Mouse (Mus musculus) urinary bladder, postnatal 14 days (tissue): ENCODE data around the gene Alyref.

Source experiments
- DNase-seq: peaks from one replicate; pipeline ENCODE4 v3.0.0; 2021; ENCODE audit warnings: low spot score

Gene Alyref

DNA sequence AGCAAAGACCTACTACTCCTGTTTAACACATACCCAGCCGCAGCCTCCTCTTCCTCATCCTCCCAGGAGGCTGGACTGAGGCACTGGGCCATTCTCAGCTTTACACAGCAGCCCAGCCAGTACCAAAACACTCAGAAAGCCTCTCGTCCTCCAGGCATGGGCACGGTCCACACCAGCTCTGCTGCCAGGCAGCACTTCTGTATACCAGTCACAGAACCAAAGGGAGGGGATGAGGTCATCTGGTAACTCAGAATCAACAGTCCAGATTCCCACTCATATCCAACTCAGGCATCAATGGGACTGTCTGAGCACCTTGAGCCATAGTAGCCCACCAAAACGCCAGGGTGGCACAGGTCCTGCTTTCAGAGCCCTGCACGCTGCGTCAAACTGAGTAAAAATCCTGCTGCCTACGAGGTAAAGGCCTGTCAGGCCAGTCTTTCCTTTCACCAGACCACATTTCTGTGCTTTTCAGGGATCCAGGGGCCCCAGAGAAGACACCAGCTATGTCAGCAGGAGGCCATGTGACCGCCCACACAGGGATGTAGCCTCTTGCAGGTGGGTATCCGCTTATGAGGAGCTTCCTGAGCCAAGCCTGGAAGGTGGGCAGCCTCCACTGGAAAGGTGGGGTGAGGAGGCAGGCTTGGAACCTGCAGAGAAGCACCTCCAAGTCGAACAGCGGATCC lies 28.8 kb upstream of the Alyref start:
- no peak for DNase-seq

DNA sequence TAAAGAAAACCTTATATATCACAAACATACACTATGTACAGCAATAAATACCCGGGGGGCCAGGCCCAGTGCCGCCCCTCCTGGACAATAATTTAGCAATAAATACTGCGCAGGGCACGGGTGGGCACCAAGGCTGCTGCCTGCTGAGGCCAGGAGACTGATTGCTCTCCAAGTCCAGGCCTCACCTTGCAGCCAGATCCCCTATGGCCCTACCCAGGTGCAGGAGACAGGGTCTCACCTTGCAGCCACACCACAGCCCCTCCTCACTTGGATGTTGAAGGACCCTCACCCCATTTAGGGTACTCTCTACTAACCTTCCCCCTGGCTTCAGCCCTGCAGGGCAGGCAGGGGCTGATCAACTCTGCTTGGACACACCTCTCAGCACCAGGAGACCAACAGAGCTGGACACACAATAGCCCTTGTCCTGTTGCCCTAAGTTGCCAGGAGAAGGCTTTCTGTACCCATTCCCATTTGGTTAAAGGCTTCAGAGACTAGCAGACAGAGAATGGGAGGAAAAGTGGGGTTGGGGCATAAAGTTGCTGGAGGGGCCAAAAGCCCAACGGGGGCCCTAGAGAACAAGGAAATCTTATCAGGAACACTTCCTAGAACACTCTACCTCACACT lies 27.1 kb upstream of the Alyref start, which contains the start of gene Sirt7:
Gene Sirt7 (minus strand): TSS at position 89 of the 624 bp plus-strand sequence.
- no peak for DNase-seq

DNA sequence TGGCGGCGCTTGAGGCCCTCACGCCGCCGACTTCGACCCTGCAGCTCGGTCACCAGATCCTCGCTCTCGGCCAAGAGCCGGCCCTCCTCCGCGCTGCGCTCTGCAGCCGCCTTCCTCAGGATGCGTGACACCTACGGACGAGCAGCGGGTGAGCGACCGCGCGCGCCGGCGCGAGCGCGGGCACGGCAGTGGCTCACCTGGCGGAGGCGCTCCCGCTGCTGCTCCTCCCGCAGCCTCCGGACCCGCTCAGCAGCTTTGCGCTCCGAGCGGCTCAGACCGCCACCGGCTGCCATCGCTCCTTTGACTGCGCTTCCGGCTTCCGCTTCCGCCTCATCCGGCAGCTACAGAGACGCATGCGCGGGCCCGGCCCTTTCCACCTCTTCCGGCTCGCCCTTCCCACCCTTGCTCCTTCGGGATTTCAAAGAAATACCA lies 26.5 kb upstream of the Alyref start:
- DNase-seq, result peak; percentile 87

- DNase-seq, result peak; percentile 72
These were observed 26.0 kb upstream of the Alyref start for GRCm38 (mm10) chr11:120623961-120624679.

DNA sequence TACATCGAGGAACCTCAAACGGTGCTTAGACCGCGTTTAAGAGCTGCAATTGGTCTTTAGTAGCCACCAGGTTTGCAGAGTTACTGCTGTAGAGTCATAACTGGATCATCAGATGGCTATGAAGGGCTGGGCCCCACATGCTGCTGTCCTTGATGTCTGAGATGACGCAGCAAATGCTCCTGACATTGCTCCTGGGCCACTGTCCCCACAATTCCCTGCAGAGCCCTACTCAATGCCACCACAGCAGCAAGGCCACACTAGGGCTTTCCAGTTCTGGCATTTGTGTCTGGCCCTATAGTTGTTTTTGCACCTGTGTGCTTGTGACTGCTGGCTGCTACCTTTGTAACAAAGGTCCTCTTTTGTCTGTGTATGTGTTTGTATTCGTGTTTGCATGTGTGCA lies 24.6 kb upstream of the Alyref start:
- DNase-seq, result no peak

GRCm38 (mm10) chr11:120620195-120620594 lies 22.0 kb upstream of the Alyref start:
- DNase-seq, result no peak

GRCm38 (mm10) chr11:120618619-120619535 lies 20.7 kb upstream of the Alyref start:
- no peak for DNase-seq

DNA sequence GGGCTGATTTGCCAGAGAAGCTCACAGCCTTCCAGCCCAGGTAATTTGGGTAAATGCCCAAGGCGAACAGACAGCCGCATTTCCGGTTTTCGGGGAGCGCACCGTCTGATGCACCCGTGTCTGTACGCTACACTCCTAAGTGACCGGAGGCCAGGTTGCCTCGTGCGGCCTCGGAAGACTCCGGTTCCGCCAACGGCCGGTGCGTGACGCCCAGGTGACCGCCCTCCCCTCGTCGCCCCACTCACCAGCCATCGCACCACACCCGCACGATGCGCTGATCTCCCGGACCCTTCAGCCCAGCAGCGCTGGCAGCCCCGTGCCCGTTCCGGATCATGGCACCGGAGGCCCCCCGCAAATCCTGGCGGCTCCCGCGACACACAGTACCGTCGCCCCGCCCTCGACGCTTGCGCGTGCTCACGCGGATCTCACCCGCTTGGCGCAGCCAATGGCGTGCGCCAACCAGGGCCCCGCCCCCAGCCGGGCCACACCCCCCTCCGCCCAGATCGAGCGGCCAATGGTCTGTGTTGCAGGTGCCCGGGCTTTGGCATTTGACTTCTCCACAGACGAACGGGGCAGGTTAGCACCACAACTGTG lies 19.5 kb upstream of the Alyref start, which contains the start of gene Pcyt2:
Gene Pcyt2 (minus strand): TSS at position 418 of the 594 bp plus-strand sequence.
- DNase-seq, result peak; percentile 92

DNA sequence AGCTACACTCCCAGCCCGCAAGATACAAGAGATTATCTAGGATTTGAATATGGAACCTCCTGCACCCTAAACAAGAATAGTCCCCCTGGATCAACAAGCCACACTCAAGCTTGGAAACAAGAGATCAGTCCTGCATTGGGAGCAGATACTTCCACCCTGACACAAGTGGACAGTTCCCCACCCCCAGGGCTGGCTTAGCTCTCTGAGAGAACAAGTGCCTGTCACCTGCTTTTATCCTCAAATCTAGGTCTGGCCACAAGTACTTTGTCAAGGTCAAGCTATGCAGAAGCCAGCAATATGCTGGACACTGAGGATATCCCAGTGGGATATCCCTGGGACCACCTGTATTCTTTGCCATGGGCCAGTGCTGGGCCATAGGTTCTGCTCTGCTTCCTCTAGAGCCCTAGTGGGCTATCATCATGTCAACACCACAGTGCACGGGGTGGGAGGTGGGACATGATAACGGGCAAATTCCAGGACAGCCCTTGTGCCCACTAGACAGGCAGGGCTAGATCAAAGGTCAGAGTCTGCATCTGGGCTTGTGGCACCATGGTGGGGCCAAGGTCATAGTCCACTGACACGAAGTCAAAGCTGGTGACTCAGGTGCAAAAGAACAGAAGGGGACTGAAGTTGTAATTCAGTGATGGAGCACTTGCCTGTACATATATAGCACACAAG lies 18.6 kb upstream of the Alyref start:
- no peak for DNase-seq

DNA sequence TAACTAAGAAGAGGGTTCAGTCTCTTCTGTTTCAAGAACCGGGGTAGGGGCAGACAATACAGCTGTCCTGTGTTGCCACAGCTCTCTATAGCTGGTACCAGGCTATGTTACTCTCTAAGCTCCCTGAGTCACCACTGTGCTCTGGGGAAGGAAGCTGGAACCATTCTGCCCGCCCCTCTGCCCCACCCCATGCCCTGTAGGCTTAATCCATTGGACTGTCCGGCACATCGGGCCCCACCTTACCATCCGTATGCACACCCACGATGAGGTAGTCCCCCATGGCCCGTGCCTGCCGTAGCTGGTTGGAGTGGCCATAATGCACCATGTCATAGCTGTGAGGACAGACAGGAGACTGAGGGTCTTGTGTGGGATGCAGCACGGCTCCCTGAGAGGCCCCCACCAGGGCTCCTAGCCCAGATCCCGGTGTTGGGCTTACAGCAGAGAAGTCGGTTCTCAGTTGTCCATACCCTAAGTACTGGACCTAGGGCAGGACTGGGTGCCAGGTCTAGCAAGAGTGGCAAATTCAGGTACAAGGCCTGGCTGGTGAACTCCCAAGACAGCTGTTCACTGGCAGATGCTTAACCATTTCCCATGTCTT lies 17.5 kb upstream of the Alyref start:
- DNase-seq, result no peak

- no peak for DNase-seq
These were observed 17.0 kb upstream of the Alyref start for GRCm38 (mm10) chr11:120615167-120615566.

DNA sequence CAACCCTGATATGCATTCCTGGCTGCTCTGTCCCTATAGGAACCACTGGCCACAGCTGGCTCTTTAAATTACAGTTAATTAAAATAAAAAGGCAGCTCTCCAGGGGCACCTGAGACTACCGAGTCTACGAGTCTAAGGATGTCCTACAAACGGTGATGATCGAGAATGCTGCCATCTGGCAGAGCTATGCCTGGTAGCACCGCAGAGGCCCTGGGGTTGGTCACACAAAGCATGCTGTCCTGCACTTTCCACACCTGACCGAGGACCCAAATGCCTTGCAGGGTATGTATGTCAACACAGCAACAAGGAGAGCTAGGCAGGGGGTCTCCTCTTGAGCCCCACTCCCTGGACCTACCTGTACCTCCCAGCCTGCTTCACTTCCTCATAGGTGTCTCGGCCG lies 15.8 kb upstream of the Alyref start:
- DNase-seq, result no peak

DNA sequence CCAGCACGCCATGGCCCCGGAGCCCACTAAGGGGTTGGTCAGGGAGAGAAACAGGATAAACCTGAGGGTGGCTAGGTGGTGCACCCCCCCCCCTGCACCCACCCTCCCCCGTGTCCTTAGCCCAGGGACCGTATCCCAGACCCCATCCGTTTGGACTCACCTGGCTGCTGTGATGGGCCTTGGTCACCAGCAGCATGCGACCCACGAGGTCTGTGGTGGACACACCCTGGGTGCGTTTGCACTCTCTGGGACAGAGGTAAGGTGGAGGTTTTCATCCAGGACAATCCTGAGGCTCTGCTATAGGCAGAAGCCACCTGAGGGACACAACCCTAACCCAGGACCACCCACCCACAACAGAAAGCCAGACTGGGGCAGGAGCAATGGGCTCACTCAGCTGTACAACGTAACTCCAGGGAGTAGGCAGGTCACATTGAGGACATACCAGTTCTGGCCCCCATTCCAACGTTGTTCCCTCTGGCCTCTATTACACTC lies 15.4 kb upstream of the Alyref start:
- DNase-seq, result no peak

DNA sequence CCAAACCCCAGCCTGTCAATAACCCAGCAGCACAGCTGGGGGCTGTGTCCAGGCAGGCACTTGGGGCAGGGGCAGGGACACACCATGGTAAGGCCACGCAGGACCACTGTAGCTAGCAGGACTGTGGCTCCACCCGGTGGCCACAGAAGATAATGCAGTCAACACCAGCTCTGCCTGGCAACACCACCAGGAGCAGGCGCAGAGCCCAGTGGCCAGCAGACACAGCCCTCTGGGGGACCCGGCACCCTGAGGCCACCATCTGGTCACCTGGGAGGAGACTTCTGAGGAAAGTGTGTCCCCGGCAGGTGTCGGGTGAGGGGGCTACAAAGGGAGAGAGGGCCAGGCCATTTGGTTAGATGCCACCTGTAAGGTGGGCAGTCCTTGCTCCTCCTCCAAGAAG lies 14.6 kb upstream of the Alyref start:
- DNase-seq, result peak; percentile 68

DNA sequence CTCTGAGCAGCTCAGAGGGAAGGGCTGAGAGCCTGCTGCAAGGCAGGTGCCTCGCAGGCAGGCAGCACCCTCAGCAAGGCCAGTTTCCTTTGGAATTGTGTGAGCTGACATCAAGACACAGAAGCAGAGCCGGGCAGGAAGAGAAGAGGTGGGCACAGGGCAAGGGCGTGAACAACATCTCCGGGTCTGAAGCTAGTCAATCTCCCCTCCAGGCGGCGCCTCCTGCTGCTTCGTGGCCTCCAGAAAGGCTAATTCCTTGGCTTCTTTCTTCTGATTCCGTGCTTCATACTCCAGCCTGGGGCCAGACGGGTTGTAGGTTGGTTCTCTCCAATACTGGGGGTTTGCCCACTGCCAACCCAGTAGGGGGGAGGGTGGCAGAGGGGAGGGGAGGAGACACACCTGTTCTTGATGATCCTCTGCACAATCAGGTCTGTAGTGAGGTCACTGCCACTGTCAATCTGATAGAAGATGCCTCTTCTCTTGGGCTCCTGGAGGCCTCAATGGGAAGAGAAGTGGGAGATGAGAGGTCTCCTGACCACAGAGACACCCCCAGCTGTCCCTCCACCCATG lies 12.4 kb upstream of the Alyref start:
- DNase-seq, result no peak

GRCm38 (mm10) chr11:120609250-120609649 lies 11.1 kb upstream of the Alyref start:
- no peak for DNase-seq

- no peak for DNase-seq
These were observed 10.3 kb upstream of the Alyref start, which contains the start of gene Npb for GRCm38 (mm10) chr11:120608241-120609034. Npb (plus strand) TSS chr11:120608477.

GRCm38 (mm10) chr11:120606764-120607163 lies 8.6 kb upstream of the Alyref start:
- no peak for DNase-seq

DNA sequence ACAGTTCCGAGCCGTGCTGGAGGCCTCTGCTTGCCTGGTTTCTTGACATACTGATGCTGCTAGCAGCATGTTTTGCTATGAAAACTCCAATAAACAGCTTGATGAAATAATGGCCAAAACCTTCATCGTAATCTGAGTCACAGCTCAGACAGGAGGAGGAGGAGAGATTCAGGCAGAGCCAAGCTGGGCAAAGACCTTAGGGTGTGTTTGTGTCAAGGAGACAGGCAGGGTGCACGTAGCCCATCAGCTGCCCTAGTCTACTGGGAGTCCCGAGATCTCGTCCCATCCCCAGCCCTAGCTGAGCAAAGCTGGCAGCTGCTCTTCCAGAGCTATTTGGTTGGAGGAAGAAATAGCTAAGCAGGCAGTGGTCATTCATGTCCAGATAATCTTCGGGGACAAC lies 7.5 kb upstream of the Alyref start:
- DNase-seq, result no peak
